Mouse (Mus musculus): Measurements from ENCODE around the gene Ugt1a9. TPM values are rescaled to one million over a fixed set of nuclear protein-coding genes. Genes with fewer than 3 reads are reported as not detected.
"Not testable (repeated sequence)": the region's sequence is repeated elsewhere in the genome, so short reads cannot be mapped to it uniquely, and the experiment has no call there.

Gene Ugt1a9
- total RNA-seq (2014; rRNA removed; ENCODE audit: low replicate concordance), result not detected in 2 replicates
- polyA plus RNA-seq (2015; fragmentation: Nextera tagmentation; extraction: Ambion mirVana), result not detected in 2 replicates

DNA sequence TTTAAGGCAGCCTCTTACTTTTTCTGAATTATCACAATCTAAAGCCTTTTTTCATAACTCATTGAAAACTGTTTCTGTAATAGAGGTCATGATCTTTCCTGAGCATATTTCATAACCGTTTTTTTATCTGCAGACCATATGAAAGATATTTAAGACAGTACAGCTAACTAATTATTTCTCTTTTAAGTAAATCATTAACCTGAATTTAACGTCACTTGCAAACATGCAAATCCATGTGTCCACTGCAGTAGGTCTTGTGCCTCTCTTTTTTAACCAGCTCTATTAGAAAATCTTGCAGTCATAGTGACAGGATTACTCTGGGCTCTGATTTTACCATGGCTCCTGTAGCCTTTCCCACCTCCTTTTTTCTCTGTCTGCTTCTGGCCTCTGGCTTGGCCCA lies at the start of gene Ugt1a9:
Ugt1a9 (plus strand) TSS at position 306 of the 400 bp plus-strand sequence.
- Histone ChIP-seq H3K4me2 (ENCODE audit: low read depth, low read length) (no peak within 1 kb of the TSS), H3K4me3 (ENCODE audit: low read depth, low read length) (no peak within 1 kb of the TSS), H3K9ac (replicated peaks; ENCODE audit: low read depth, low read length) (no peak within 1 kb of the TSS), H3K4me1 (ENCODE audit: control insufficient read depth, insufficient read depth) (no peaks in the 10 kb centered on the region), H3K36me3 (replicated peaks; ENCODE audit: control insufficient read depth, insufficient read depth, low read length) (no peaks in the 10 kb centered on the region), H3K9me3 (replicated peaks; ENCODE audit: control insufficient read depth, low read length) (no peaks in the 10 kb centered on the region), H3K27ac (ENCODE audit: low read depth) (no peak within 1 kb of the TSS), H3K27me3 (ENCODE audit: control insufficient read depth, insufficient read depth, low read length) (no peaks in the 10 kb centered on the region)
- ATAC-seq (ENCODE audit: insufficient read depth, low read depth) (no peak), DNase-seq (ENCODE audit: low spot score) (no peak)
- 69% methylated on average over 2 of the region's 2 CpGs for WGBS
- no peak for TF ChIP-seq EP300 (IDR thresholded peaks at IDR 0.05; ENCODE audit: low read depth)
- no peak for TF ChIP-seq CTCF (IDR thresholded peaks at IDR 0.05; ENCODE audit: low read depth)

DNA sequence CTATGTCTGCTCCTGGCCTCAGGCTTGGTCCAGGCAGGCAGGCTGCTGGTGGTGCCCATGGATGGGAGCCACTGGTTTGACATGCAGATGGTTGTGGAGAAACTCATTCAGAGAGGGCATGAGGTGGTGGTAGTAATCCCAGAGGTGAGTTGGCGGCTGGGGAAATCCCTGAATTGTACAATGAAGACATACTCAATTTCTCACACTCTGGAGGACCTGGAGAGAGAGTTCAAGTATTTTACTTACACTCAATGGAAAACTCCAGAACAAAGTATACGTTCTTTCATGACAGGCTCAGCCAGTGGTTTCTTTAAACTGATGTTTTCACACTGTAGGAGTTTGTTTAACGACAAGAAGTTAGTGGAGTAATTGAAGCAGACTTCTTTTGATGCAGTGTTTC lies 45.4 kb upstream of the Ugt1a9 start:
- not testable (repeated sequence) for ATAC-seq (ENCODE audit: insufficient read depth, low read depth); H3K27me3 ChIP-seq (ENCODE audit: control insufficient read depth, insufficient read depth, low read length); H3K4me2 ChIP-seq (ENCODE audit: low read depth, low read length); DNase-seq (ENCODE audit: low spot score); H3K27ac ChIP-seq (ENCODE audit: low read depth); H3K9me3 ChIP-seq (replicated peaks; ENCODE audit: control insufficient read depth, low read length); H3K4me1 ChIP-seq (ENCODE audit: control insufficient read depth, insufficient read depth); H3K4me3 ChIP-seq (ENCODE audit: low read depth, low read length); H3K9ac ChIP-seq (replicated peaks; ENCODE audit: low read depth, low read length); H3K36me3 ChIP-seq (replicated peaks; ENCODE audit: control insufficient read depth, insufficient read depth, low read length)
- 69% methylated on average over 3 of the region's 3 CpGs for WGBS

DNA sequence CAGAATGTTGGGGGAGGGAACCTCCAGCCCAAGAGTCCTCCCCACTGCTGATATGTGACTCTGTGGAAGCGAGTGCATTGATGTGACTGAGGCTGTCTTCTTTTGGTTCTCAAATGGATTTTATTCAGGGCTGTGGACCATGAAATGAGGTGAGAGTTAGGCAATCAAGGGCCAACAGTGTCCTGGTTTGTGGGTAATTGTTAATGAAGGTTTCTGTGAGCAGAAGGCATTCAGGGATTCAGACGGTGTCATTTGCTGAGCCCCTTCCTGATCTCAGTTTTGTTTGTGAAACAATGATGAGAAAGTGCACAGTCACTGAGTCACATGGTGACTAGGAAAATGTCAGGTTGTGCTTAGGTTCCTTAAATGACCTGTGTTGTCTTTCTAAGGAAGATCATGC lies 27.6 kb upstream of the Ugt1a9 start:
- not testable (repeated sequence) for H3K9ac ChIP-seq (replicated peaks; ENCODE audit: low read depth, low read length); H3K27me3 ChIP-seq (ENCODE audit: control insufficient read depth, insufficient read depth, low read length); DNase-seq (ENCODE audit: low spot score); H3K4me3 ChIP-seq (ENCODE audit: low read depth, low read length); H3K4me1 ChIP-seq (ENCODE audit: control insufficient read depth, insufficient read depth); ATAC-seq (ENCODE audit: insufficient read depth, low read depth); H3K4me2 ChIP-seq (ENCODE audit: low read depth, low read length); H3K9me3 ChIP-seq (replicated peaks; ENCODE audit: control insufficient read depth, low read length); H3K27ac ChIP-seq (ENCODE audit: low read depth); H3K36me3 ChIP-seq (replicated peaks; ENCODE audit: control insufficient read depth, insufficient read depth, low read length)
- 56% methylated on average over 1 of the region's 2 CpGs for WGBS

DNA sequence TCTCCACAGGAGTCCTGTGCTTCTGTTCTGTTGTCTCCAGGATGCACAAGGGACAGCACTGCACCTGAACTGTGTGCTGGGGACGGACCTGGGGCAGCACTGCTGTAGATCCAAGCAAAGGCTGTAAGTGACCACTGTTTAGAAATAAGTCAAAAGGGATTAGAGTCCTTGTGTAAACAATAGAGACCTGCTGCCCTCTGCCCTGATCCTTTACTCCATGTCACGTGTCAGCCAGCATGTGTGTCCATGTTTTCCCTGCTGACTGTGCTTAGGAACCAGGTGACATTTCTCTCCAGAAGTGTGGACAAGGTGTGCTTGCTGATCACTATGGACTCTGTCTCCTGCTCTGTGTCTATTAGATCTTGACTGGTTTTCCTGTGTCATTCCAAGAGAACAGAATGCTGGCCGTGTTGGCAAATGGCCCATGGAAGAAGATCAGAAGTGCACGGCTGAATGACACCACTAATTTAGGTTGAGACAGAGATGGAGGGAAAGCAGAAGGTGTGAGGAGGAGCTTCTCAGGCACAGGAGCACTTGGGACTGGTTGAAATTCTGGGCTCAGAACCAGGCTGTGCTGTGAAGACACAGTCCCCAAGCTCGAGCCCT lies 25.7 kb upstream of the Ugt1a9 start:
- not testable (repeated sequence) for H3K27ac ChIP-seq (ENCODE audit: low read depth); DNase-seq (ENCODE audit: low spot score); H3K4me3 ChIP-seq (ENCODE audit: low read depth, low read length); H3K36me3 ChIP-seq (replicated peaks; ENCODE audit: control insufficient read depth, insufficient read depth, low read length); H3K9me3 ChIP-seq (replicated peaks; ENCODE audit: control insufficient read depth, low read length); H3K4me2 ChIP-seq (ENCODE audit: low read depth, low read length); ATAC-seq (ENCODE audit: insufficient read depth, low read depth); H3K4me1 ChIP-seq (ENCODE audit: control insufficient read depth, insufficient read depth); H3K27me3 ChIP-seq (ENCODE audit: control insufficient read depth, insufficient read depth, low read length); H3K9ac ChIP-seq (replicated peaks; ENCODE audit: low read depth, low read length)
- whole genome bisulfite sequencing, result 59% methylated on average over 3 of the region's 5 CpGs

DNA sequence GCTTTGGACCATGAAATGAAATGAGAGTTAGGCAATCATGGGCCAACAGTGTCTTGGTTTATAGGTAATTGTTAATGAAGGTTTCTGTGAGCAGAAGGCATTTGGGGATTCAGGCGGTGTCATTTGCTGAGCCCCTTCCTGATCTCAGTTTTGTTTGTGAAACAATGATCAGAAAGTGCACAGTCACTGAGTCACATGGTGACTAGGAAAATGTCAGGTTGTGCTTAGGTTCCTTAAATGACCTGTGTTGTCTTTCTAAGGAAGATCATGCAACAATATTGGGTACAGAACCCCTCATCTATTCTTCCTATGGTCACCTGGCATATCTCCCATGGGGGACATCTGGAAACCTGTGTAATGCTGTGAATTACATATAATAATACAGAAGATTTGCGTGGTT lies 23.2 kb upstream of the Ugt1a9 start:
- WGBS, result 67% methylated on average over 2 of the region's 2 CpGs
- not testable (repeated sequence) for H3K27ac ChIP-seq (ENCODE audit: low read depth); H3K36me3 ChIP-seq (replicated peaks; ENCODE audit: control insufficient read depth, insufficient read depth, low read length); H3K4me2 ChIP-seq (ENCODE audit: low read depth, low read length); H3K9ac ChIP-seq (replicated peaks; ENCODE audit: low read depth, low read length); H3K4me1 ChIP-seq (ENCODE audit: control insufficient read depth, insufficient read depth); ATAC-seq (ENCODE audit: insufficient read depth, low read depth); H3K27me3 ChIP-seq (ENCODE audit: control insufficient read depth, insufficient read depth, low read length); H3K4me3 ChIP-seq (ENCODE audit: low read depth, low read length); DNase-seq (ENCODE audit: low spot score); H3K9me3 ChIP-seq (replicated peaks; ENCODE audit: control insufficient read depth, low read length)

DNA sequence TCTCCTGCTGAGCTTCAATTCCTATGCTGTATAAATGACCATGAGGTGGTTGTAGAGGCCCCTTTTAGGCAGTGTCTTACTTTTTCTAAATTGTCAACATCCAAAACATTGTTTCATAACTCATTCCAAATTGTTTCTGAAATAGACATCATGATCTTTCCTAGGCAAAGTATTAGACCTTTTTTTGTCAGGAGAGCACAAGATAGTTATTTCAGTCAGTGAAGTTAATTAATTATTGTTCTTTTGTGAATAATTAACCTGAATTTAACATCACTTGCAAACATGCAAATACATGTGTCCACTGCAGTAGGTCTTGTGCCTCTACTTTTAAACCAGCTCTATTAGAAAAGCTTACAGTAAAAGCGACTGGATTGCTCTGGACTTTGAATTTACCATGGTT lies 15.5 kb upstream of the Ugt1a9 start, which contains the start of gene Ugt1a10:
Ugt1a10 (plus strand) TSS at position 301 of the 400 bp plus-strand sequence.
- Histone ChIP-seq H3K4me3 (ENCODE audit: low read depth, low read length) (no peak within 1 kb of the TSS), H3K9ac (replicated peaks; ENCODE audit: low read depth, low read length) (no peak within 1 kb of the TSS), H3K9me3 (replicated peaks; ENCODE audit: control insufficient read depth, low read length) (no peaks in the 10 kb centered on the region), H3K36me3 (replicated peaks; ENCODE audit: control insufficient read depth, insufficient read depth, low read length) (no peaks in the 10 kb centered on the region), H3K4me2 (ENCODE audit: low read depth, low read length) (no peak within 1 kb of the TSS), H3K27me3 (ENCODE audit: control insufficient read depth, insufficient read depth, low read length) (no peaks in the 10 kb centered on the region), H3K27ac (ENCODE audit: low read depth) (no peak within 1 kb of the TSS), H3K4me1 (ENCODE audit: control insufficient read depth, insufficient read depth) (no peaks in the 10 kb centered on the region)
- no peak for ATAC-seq (ENCODE audit: insufficient read depth, low read depth)
- DNase-seq (ENCODE audit: low spot score), result no peak
- no peak for TF ChIP-seq EP300 (IDR thresholded peaks at IDR 0.05; ENCODE audit: low read depth)
- TF ChIP-seq CTCF (IDR thresholded peaks at IDR 0.05; ENCODE audit: low read depth), result no peak
- WGBS, result 61% methylated on average over 1 of the region's 1 CpGs

DNA sequence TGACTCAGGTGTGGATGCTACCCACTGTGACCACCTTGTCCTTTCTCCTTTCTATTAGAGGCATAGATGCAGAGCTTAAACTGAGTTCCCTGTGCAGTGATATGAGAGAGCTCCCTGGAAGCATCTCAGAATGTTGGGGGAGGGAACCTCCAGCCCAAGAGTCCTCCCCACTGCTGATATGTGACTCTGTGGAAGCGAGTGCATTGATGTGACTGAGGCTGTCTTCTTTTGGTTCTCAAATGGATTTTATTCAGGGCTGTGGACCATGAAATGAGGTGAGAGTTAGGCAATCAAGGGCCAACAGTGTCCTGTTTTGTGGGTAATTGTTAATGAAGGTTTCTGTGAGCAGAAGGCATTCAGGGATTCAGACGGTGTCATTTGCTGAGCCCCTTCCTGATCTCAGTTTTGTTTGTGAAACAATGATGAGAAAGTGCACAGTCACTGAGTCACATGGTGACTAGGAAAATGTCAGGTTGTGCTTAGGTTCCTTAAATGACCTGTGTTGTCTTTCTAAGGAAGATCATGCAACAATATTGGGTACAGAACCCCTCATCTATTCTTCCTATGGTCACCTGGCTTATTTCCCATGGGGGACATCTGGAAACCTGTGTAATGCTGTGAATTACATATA lies 4.0 kb upstream of the Ugt1a9 start:
- H3K27me3 ChIP-seq (ENCODE audit: control insufficient read depth, insufficient read depth, low read length); H3K4me3 ChIP-seq (ENCODE audit: low read depth, low read length); H3K4me1 ChIP-seq (ENCODE audit: control insufficient read depth, insufficient read depth); H3K9me3 ChIP-seq (replicated peaks; ENCODE audit: control insufficient read depth, low read length); H3K4me2 ChIP-seq (ENCODE audit: low read depth, low read length); H3K27ac ChIP-seq (ENCODE audit: low read depth); ATAC-seq (ENCODE audit: insufficient read depth, low read depth); H3K36me3 ChIP-seq (replicated peaks; ENCODE audit: control insufficient read depth, insufficient read depth, low read length); H3K9ac ChIP-seq (replicated peaks; ENCODE audit: low read depth, low read length); DNase-seq (ENCODE audit: low spot score): not testable (repeated sequence)
- 63% methylated on average over 1 of the region's 2 CpGs for WGBS
